Mouse (Mus musculus): ENCODE measurements around the gene Zbtb16.

GRCm38 (mm10) chr9:48760449-48761174 is 75.4 kb downstream of the Zbtb16 start:
- TF ChIP-seq POLR2A (IDR thresholded peaks at IDR 0.05; ENCODE audit: low read depth, low read length) (no peak), CTCF (IDR thresholded peaks at IDR 0.05; ENCODE audit: borderline replicate concordance, insufficient read depth, low read length) (no peak)
